Mouse (Mus musculus): Measurements from ENCODE around the gene Abtb1. TPM values are rescaled to one million over a fixed set of nuclear protein-coding genes. Genes with fewer than 3 reads are reported as not detected.

Abtb1 gene
- polyA plus RNA-seq, 1 experiment from 2014 or later = 19.3 TPM

GRCm38 (mm10) chr6:88860914-88861313, 19.1 kb upstream of the Abtb1 start:
- ATAC-seq (ENCODE audit: insufficient number of reproducible peaks, low FRiP score, low TSS enrichment, low read depth) = no peak
- Histone ChIP-seq H3K27ac (replicated peaks; ENCODE audit: low read depth, low read length) (no peak overlapping the region), H3K9ac (ENCODE audit: low read length) (no peak overlapping the region), H3K27me3 (ENCODE audit: control insufficient read depth, insufficient read depth, low read length) (no peaks in the 10 kb centered on the region), H3K9me3 (ENCODE audit: control insufficient read depth, low read length) (no peaks in the 10 kb centered on the region), H3K36me3 (ENCODE audit: control insufficient read depth, insufficient read depth, low read length) (no peaks in the 10 kb centered on the region; the same call in 1 of the 2 replicates), H3K4me2 (ENCODE audit: low read depth, severe bottlenecking) (no peak overlapping the region), H3K4me1 (ENCODE audit: control insufficient read depth, insufficient read depth, low read length) (no peaks in the 10 kb centered on the region), H3K4me3 (ENCODE audit: low read depth, low read length) (no peak overlapping the region)
- no peak for DNase-seq (ENCODE audit: low spot score)
- 19% methylated on average over 2 of the region's 2 CpGs for WGBS

GRCm38 (mm10) chr6:88858341-88858740, 16.6 kb upstream of the Abtb1 start:
- Histone ChIP-seq H3K4me1 (ENCODE audit: control insufficient read depth, insufficient read depth, low read length) (no peaks in the 10 kb centered on the region), H3K4me2 (ENCODE audit: low read depth, severe bottlenecking) (no peak overlapping the region), H3K36me3 (ENCODE audit: control insufficient read depth, insufficient read depth, low read length) (no peaks in the 10 kb centered on the region; the same call in 1 of the 2 replicates), H3K27ac (replicated peaks; ENCODE audit: low read depth, low read length) (no peak overlapping the region), H3K9ac (ENCODE audit: low read length) (no peak overlapping the region), H3K4me3 (ENCODE audit: low read depth, low read length) (no peak overlapping the region), H3K9me3 (ENCODE audit: control insufficient read depth, low read length) (no peaks in the 10 kb centered on the region), H3K27me3 (ENCODE audit: control insufficient read depth, insufficient read depth, low read length) (no peaks in the 10 kb centered on the region)
- DNase-seq (ENCODE audit: low spot score) (no peak), ATAC-seq (ENCODE audit: insufficient number of reproducible peaks, low FRiP score, low TSS enrichment, low read depth) (no peak)
- 63% methylated on average over 7 of the region's 7 CpGs for WGBS

- H3K4me1 ChIP-seq (ENCODE audit: control insufficient read depth, insufficient read depth, low read length) = no peaks in the 10 kb centered on the region
Observed at GRCm38 (mm10) chr6:88857830-88858229, 16.0 kb upstream of the Abtb1 start.

GRCm38 (mm10) chr6:88857249-88857648, 15.5 kb upstream of the Abtb1 start:
- no peaks in the 10 kb centered on the region for H3K9me3 ChIP-seq (ENCODE audit: control insufficient read depth, low read length)
- H3K4me2 ChIP-seq (ENCODE audit: low read depth, severe bottlenecking) = no peak overlapping the region
- 50% methylated on average over 9 of the region's 9 CpGs for WGBS
- H3K36me3 ChIP-seq (ENCODE audit: control insufficient read depth, insufficient read depth, low read length) = no peaks in the 10 kb centered on the region; the same call in 1 of the 2 replicates
- no peak overlapping the region for H3K9ac ChIP-seq (ENCODE audit: low read length)
- no peaks in the 10 kb centered on the region for H3K4me1 ChIP-seq (ENCODE audit: control insufficient read depth, insufficient read depth, low read length)
- H3K27ac ChIP-seq (replicated peaks; ENCODE audit: low read depth, low read length) = no peak overlapping the region
- ATAC-seq (ENCODE audit: insufficient number of reproducible peaks, low FRiP score, low TSS enrichment, low read depth) (no peak), DNase-seq (ENCODE audit: low spot score) (no peak)
- no peak overlapping the region for H3K4me3 ChIP-seq (ENCODE audit: low read depth, low read length)
- no peaks in the 10 kb centered on the region for H3K27me3 ChIP-seq (ENCODE audit: control insufficient read depth, insufficient read depth, low read length)

More at GRCm38 (mm10) chr6:88857830-88858229, 16.0 kb upstream of the Abtb1 start:
- Histone ChIP-seq H3K27ac (replicated peaks; ENCODE audit: low read depth, low read length) (no peak overlapping the region), H3K27me3 (ENCODE audit: control insufficient read depth, insufficient read depth, low read length) (no peaks in the 10 kb centered on the region), H3K4me3 (ENCODE audit: low read depth, low read length) (no peak overlapping the region), H3K36me3 (ENCODE audit: control insufficient read depth, insufficient read depth, low read length) (no peaks in the 10 kb centered on the region; the same call in 1 of the 2 replicates), H3K9ac (ENCODE audit: low read length) (no peak overlapping the region), H3K9me3 (ENCODE audit: control insufficient read depth, low read length) (no peaks in the 10 kb centered on the region), H3K4me2 (ENCODE audit: low read depth, severe bottlenecking) (no peak overlapping the region)
- DNase-seq (ENCODE audit: low spot score) (no peak), ATAC-seq (ENCODE audit: insufficient number of reproducible peaks, low FRiP score, low TSS enrichment, low read depth) (no peak)
- 82% methylated on average over 6 of the region's 6 CpGs for WGBS

GRCm38 (mm10) chr6:88855636-88856035, 13.9 kb upstream of the Abtb1 start:
- Histone ChIP-seq H3K27ac (replicated peaks; ENCODE audit: low read depth, low read length) (no peak overlapping the region), H3K36me3 (ENCODE audit: control insufficient read depth, insufficient read depth, low read length) (no peaks in the 10 kb centered on the region), H3K4me1 (ENCODE audit: control insufficient read depth, insufficient read depth, low read length) (no peaks in the 10 kb centered on the region), H3K9me3 (ENCODE audit: control insufficient read depth, low read length) (no peaks in the 10 kb centered on the region), H3K27me3 (ENCODE audit: control insufficient read depth, insufficient read depth, low read length) (no peaks in the 10 kb centered on the region), H3K4me3 (ENCODE audit: low read depth, low read length) (no peak overlapping the region), H3K4me2 (ENCODE audit: low read depth, severe bottlenecking) (no peak overlapping the region), H3K9ac (ENCODE audit: low read length) (no peak overlapping the region)
- ATAC-seq (ENCODE audit: insufficient number of reproducible peaks, low FRiP score, low TSS enrichment, low read depth) = peak; percentile 52; the same call in 1 of the 2 replicates
- peak; percentile 74 for DNase-seq (ENCODE audit: low spot score)
- WGBS = 20% methylated on average over 5 of the region's 5 CpGs

GRCm38 (mm10) chr6:88854509-88854908, 12.7 kb upstream of the Abtb1 start:
- no peak overlapping the region for H3K4me3 ChIP-seq (ENCODE audit: low read depth, low read length)
- no peaks in the 10 kb centered on the region for H3K36me3 ChIP-seq (ENCODE audit: control insufficient read depth, insufficient read depth, low read length)
- no peaks in the 10 kb centered on the region for H3K27me3 ChIP-seq (ENCODE audit: control insufficient read depth, insufficient read depth, low read length)
- no peak overlapping the region for H3K9ac ChIP-seq (ENCODE audit: low read length)
- DNase-seq (ENCODE audit: low spot score) (no peak), ATAC-seq (ENCODE audit: insufficient number of reproducible peaks, low FRiP score, low TSS enrichment, low read depth) (no peak)
- H3K4me2 ChIP-seq (ENCODE audit: low read depth, severe bottlenecking) = no peak overlapping the region
- no peak overlapping the region for H3K27ac ChIP-seq (replicated peaks; ENCODE audit: low read depth, low read length)
- no peaks in the 10 kb centered on the region for H3K4me1 ChIP-seq (ENCODE audit: control insufficient read depth, insufficient read depth, low read length)
- WGBS = 80% methylated on average over 5 of the region's 5 CpGs
- no peaks in the 10 kb centered on the region for H3K9me3 ChIP-seq (ENCODE audit: control insufficient read depth, low read length)

- Histone ChIP-seq H3K36me3 (ENCODE audit: control insufficient read depth, insufficient read depth, low read length) (no peaks in the 10 kb centered on the region), H3K9ac (ENCODE audit: low read length) (no peak overlapping the region), H3K4me2 (ENCODE audit: low read depth, severe bottlenecking) (no peak overlapping the region), H3K9me3 (ENCODE audit: control insufficient read depth, low read length) (no peaks in the 10 kb centered on the region), H3K27ac (replicated peaks; ENCODE audit: low read depth, low read length) (no peak overlapping the region), H3K4me1 (ENCODE audit: control insufficient read depth, insufficient read depth, low read length) (no peaks in the 10 kb centered on the region), H3K4me3 (ENCODE audit: low read depth, low read length) (no peak overlapping the region), H3K27me3 (ENCODE audit: control insufficient read depth, insufficient read depth, low read length) (no peaks in the 10 kb centered on the region)
- ATAC-seq (ENCODE audit: insufficient number of reproducible peaks, low FRiP score, low TSS enrichment, low read depth) (no peak), DNase-seq (ENCODE audit: low spot score) (no peak)
- 95% methylated on average over 7 of the region's 7 CpGs for WGBS
Observed at GRCm38 (mm10) chr6:88850034-88850433, 8.2 kb upstream of the Abtb1 start.

GRCm38 (mm10) chr6:88849270-88849669, 7.5 kb upstream of the Abtb1 start:
- WGBS = 52% methylated on average over 4 of the region's 4 CpGs
- ATAC-seq (ENCODE audit: insufficient number of reproducible peaks, low FRiP score, low TSS enrichment, low read depth) (no peak), DNase-seq (ENCODE audit: low spot score) (no peak)
- no peak overlapping the region for H3K9ac ChIP-seq (ENCODE audit: low read length)
- H3K36me3 ChIP-seq (ENCODE audit: control insufficient read depth, insufficient read depth, low read length) = no peaks in the 10 kb centered on the region
- H3K4me3 ChIP-seq (ENCODE audit: low read depth, low read length) = no peak overlapping the region
- H3K9me3 ChIP-seq (ENCODE audit: control insufficient read depth, low read length) = no peaks in the 10 kb centered on the region
- no peaks in the 10 kb centered on the region for H3K4me1 ChIP-seq (ENCODE audit: control insufficient read depth, insufficient read depth, low read length)
- no peaks in the 10 kb centered on the region for H3K27me3 ChIP-seq (ENCODE audit: control insufficient read depth, insufficient read depth, low read length)
- H3K27ac ChIP-seq (replicated peaks; ENCODE audit: low read depth, low read length) = no peak overlapping the region
- no peak overlapping the region for H3K4me2 ChIP-seq (ENCODE audit: low read depth, severe bottlenecking)

GRCm38 (mm10) chr6:88847571-88847970, 5.8 kb upstream of the Abtb1 start:
- H3K27ac ChIP-seq (replicated peaks; ENCODE audit: low read depth, low read length) = no peak overlapping the region
- H3K4me2 ChIP-seq (ENCODE audit: low read depth, severe bottlenecking) = no peak overlapping the region
- no peaks in the 10 kb centered on the region for H3K36me3 ChIP-seq (ENCODE audit: control insufficient read depth, insufficient read depth, low read length)
- 44% methylated on average over 2 of the region's 2 CpGs for WGBS
- H3K4me3 ChIP-seq (ENCODE audit: low read depth, low read length) = no peak overlapping the region
- H3K9me3 ChIP-seq (ENCODE audit: control insufficient read depth, low read length) = no peaks in the 10 kb centered on the region
- ATAC-seq (ENCODE audit: insufficient number of reproducible peaks, low FRiP score, low TSS enrichment, low read depth) (no peak), DNase-seq (ENCODE audit: low spot score) (no peak)
- no peak overlapping the region for H3K9ac ChIP-seq (ENCODE audit: low read length)
- peaks cover 3% of the 10 kb centered on the region for H3K4me1 ChIP-seq (ENCODE audit: control insufficient read depth, insufficient read depth, low read length)
- no peaks in the 10 kb centered on the region for H3K27me3 ChIP-seq (ENCODE audit: control insufficient read depth, insufficient read depth, low read length)

All from limb, embryonic 11.5 days (tissue).